Mouse (Mus musculus) limb, embryonic 14.5 days (tissue): ENCODE measurements around the gene Gm14391. TPM values are rescaled to one million over a fixed set of nuclear protein-coding genes. Genes with fewer than 3 reads are reported as not detected.
"Not testable (repeated sequence)": the region's sequence is repeated elsewhere in the genome, so short reads cannot be mapped to it uniquely, and the experiment has no call there.

Experiments used
- ATAC-seq: fragments of 200-750 bp; cut with Nextera tagmentation; 2 replicates; pipeline ENCODE4 v1.8.0; 2017; ENCODE audit warnings: low read depth, moderate number of reproducible peaks, moderate TSS enrichment; ENCODE audit not compliant: low FRiP score
- DNase-seq: peaks from one replicate; pipeline ENCODE4 v3.0.0-alpha.2; 2015; ENCODE audit warnings: low spot score
- H3K27ac ChIP-seq: fragments of 300-500 bp; sonication (generic); replicated peaks from 2 replicates; pipeline ENCODE4 v1.5.1; 2014; ENCODE audit warnings: low read depth, mild to moderate bottlenecking, low read length, moderate library complexity, mixed read lengths
- H3K27me3 ChIP-seq: fragments of 300-500 bp; sonication (generic); 2 replicates; pipeline ENCODE4 v1.6.1; 2014; ENCODE audit warnings: low read length, mixed read lengths; ENCODE audit not compliant: control insufficient read depth, insufficient read depth
- H3K36me3 ChIP-seq: fragments of 300-500 bp; sonication (generic); 2 replicates; pipeline ENCODE4 v1.6.1; 2014; ENCODE audit warnings: mild to moderate bottlenecking, low read length, moderate library complexity, mixed read lengths; ENCODE audit not compliant: control insufficient read depth, insufficient read depth
- H3K4me1 ChIP-seq: fragments of 300-500 bp; sonication (generic); 2 replicates; pipeline ENCODE4 v1.6.1; 2014; ENCODE audit warnings: antibody characterized with exemption, low read length, mixed read lengths; ENCODE audit not compliant: control insufficient read depth, insufficient read depth
- H3K4me2 ChIP-seq: fragments of 300-500 bp; sonication (generic); replicated peaks from 2 replicates; pipeline ENCODE4 v1.6.1; 2014; ENCODE audit warnings: low read depth, mild to moderate bottlenecking, low read length, moderate library complexity; ENCODE audit not compliant: severe bottlenecking
- H3K4me3 ChIP-seq: fragments of 300-500 bp; sonication (generic); replicated peaks from 2 replicates; pipeline ENCODE4 v1.5.1; 2014; ENCODE audit warnings: low read length
- H3K9ac ChIP-seq: fragments of 300-500 bp; sonication (generic); 2 replicates; pipeline ENCODE4 v1.6.1; 2014; ENCODE audit warnings: mild to moderate bottlenecking, low read depth, low read length, moderate library complexity; ENCODE audit not compliant: severe bottlenecking
- H3K9me3 ChIP-seq: fragments of 300-500 bp; sonication (generic); 2 replicates; pipeline ENCODE4 v1.6.1; 2016; ENCODE audit warnings: low read length; ENCODE audit not compliant: control insufficient read depth
- POLR2A ChIP-seq: fragments of 200-500 bp; IDR thresholded peaks from 2 replicates; pipeline ENCODE4 v1.8.0; 2012; ENCODE audit warnings: inconsistent platforms, mild to moderate bottlenecking, moderate library complexity, borderline replicate concordance; ENCODE audit not compliant: insufficient read depth, insufficient read length; ENCODE audit errors: extremely low read depth
- WGBS: fragments of 180-500 bp; shearing (Covaris S2); extraction: QIAGEN DNeasy Blood & Tissue Kit; methylation state at CpG from one replicate; pipeline ENCODE4 v1.1.7; 2014; 5-methylcytosine and 5-hydroxymethylcytosine counted together
- polyA plus RNA-seq, 2 experiments: library from polyadenylated mRNA; depleted of rRNA in 1 of 2; stranded (reverse) in 1 of 2; unstranded in 1 of 2; fragments of >200 nt; fragmentation: Nextera tagmentation in 1 of 2; extraction: Ambion mirVana in 1 of 2; gene quantifications; 2 replicates each; pipeline versions ENCODE4 v1.2.1 to v1.2.3; 2012 to 2014

The Gm14391 gene
- polyA plus RNA-seq, 2 experiments, result 10.1 to 15.1 TPM

- Histone ChIP-seq H3K27me3 (no peaks in the 10 kb centered on the region), H3K36me3 (no peaks in the 10 kb centered on the region), H3K4me2 (no peak overlapping the region), H3K4me3 (no peak overlapping the region), H3K9me3 (no peaks in the 10 kb centered on the region), H3K27ac (no peak overlapping the region), H3K4me1 (no peaks in the 10 kb centered on the region), H3K9ac (no peak overlapping the region)
- ATAC-seq (no peak), DNase-seq (no peak)
- WGBS, result 89% methylated on average over 3 of the region's 3 CpGs
- no peak for TF ChIP-seq POLR2A
Observed at GRCm38 (mm10) chr2:175172123-175172522, 34.6 kb downstream of the Gm14391 start.

- not testable (repeated sequence) for H3K4me2 ChIP-seq, H3K9ac ChIP-seq, DNase-seq, H3K9me3 ChIP-seq, H3K27me3 ChIP-seq, H3K27ac ChIP-seq, H3K4me1 ChIP-seq, ATAC-seq, H3K4me3 ChIP-seq, H3K36me3 ChIP-seq
- WGBS, result 87% methylated on average over 2 of the region's 2 CpGs
Observed at GRCm38 (mm10) chr2:175166870-175167269, 39.8 kb downstream of the Gm14391 start.

GRCm38 (mm10) chr2:175165110-175165509 is 41.6 kb downstream of the Gm14391 start:
- WGBS, result 96% methylated on average over 12 of the region's 12 CpGs
- not testable (repeated sequence) for H3K27ac ChIP-seq

GRCm38 (mm10) chr2:175161438-175161837 is 45.3 kb downstream of the Gm14391 start:
- H3K36me3 ChIP-seq, H3K27ac ChIP-seq, H3K4me2 ChIP-seq, H3K9ac ChIP-seq, DNase-seq, H3K27me3 ChIP-seq, H3K4me3 ChIP-seq, ATAC-seq, H3K9me3 ChIP-seq, H3K4me1 ChIP-seq: not testable (repeated sequence)
- 90% methylated on average over 4 of the region's 4 CpGs for WGBS

More at GRCm38 (mm10) chr2:175165110-175165509, 41.6 kb downstream of the Gm14391 start:
- H3K9me3 ChIP-seq, H3K9ac ChIP-seq, H3K27me3 ChIP-seq, ATAC-seq, H3K36me3 ChIP-seq, H3K4me2 ChIP-seq, H3K4me3 ChIP-seq, DNase-seq, H3K4me1 ChIP-seq: not testable (repeated sequence)

- no peak for ATAC-seq
- H3K4me1 ChIP-seq, result no peaks in the 10 kb centered on the region
Observed at GRCm38 (mm10) chr2:175158642-175159041, 48.1 kb downstream of the Gm14391 start.

GRCm38 (mm10) chr2:175156696-175157095 is 50.0 kb downstream of the Gm14391 start:
- 91% methylated on average over 13 of the region's 13 CpGs for WGBS
- Histone ChIP-seq H3K4me3 (no peak overlapping the region), H3K4me2 (no peak overlapping the region), H3K4me1 (no peaks in the 10 kb centered on the region), H3K9me3 (0 out of 2 replicates have a peak, but pooled peaks cover 3% of the 10 kb centered on the region), H3K36me3 (no peaks in the 10 kb centered on the region), H3K27ac (no peak overlapping the region), H3K27me3 (no peaks in the 10 kb centered on the region), H3K9ac (no peak overlapping the region)
- DNase-seq (no peak), ATAC-seq (no peak)
- TF ChIP-seq POLR2A, result no peak

More at GRCm38 (mm10) chr2:175158642-175159041, 48.1 kb downstream of the Gm14391 start:
- Histone ChIP-seq H3K36me3 (no peaks in the 10 kb centered on the region), H3K9me3 (0 out of 2 replicates have a peak, but pooled peaks cover 3% of the 10 kb centered on the region), H3K4me2 (no peak overlapping the region), H3K9ac (no peak overlapping the region), H3K27ac (no peak overlapping the region), H3K4me3 (no peak overlapping the region), H3K27me3 (no peaks in the 10 kb centered on the region)
- no peak for DNase-seq
- no peak for TF ChIP-seq POLR2A
- WGBS, result 86% methylated on average over 3 of the region's 3 CpGs

GRCm38 (mm10) chr2:175141993-175142295 is 64.8 kb downstream of the Gm14391 start, which contains the start of gene Gm14399:
Gm14399 (minus strand) TSS chr2:175142012.
- Histone ChIP-seq H3K9ac (peak within 1 kb of the TSS; percentile 31; the same call in 1 of the 2 replicates), H3K4me3 (peak within 1 kb of the TSS; percentile 37), H3K4me2 (peak within 1 kb of the TSS; percentile 33)
- not testable (repeated sequence) for H3K27ac ChIP-seq, H3K9me3 ChIP-seq, H3K4me1 ChIP-seq, DNase-seq, H3K27me3 ChIP-seq, ATAC-seq, H3K36me3 ChIP-seq
- 17% methylated on average over 1 of the region's 2 CpGs for WGBS

- not testable (repeated sequence) for H3K4me1 ChIP-seq, ATAC-seq, DNase-seq, H3K27ac ChIP-seq, H3K27me3 ChIP-seq, H3K9me3 ChIP-seq, H3K36me3 ChIP-seq
- Histone ChIP-seq H3K4me3 (peak overlapping the region; percentile 37), H3K9ac (peak overlapping the region; percentile 31; the same call in 1 of the 2 replicates), H3K4me2 (peak overlapping the region; percentile 33)
- 5% methylated on average over 21 of the region's 25 CpGs for WGBS
Observed at GRCm38 (mm10) chr2:175141118-175141992, 65.4 kb downstream of the Gm14391 start.
